Mouse (Mus musculus): ENCODE measurements around the gene Ell. TPM values are rescaled to one million over a fixed set of nuclear protein-coding genes. Genes with fewer than 3 reads are reported as not detected.

Gene Ell
- polyA plus RNA-seq, 1 experiment from 2014 or later, result 17.1 TPM

DNA sequence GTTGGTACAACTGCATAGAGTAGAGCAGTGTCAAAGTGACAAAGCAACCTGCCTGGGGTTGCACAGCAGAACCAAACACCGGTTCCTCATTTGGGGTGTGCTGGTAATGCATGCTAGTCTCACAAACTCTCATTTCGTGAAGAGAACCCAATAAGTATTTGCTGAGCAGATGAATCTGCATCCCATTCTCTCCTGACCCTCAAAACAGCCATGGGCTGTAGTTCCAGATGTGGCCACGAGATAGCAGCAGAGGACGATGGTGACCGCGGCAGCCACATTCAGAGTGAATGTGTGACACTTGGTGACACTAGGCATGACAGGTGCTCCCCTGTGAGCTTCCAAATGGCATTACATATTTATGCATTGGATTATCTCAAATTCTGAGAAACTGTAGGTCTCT is 72.6 kb downstream of the Ell start:
- Histone ChIP-seq H3K36me3 (ENCODE audit: control insufficient read depth, insufficient read depth, low read length) (no peaks in the 10 kb centered on the region), H3K4me1 (ENCODE audit: control insufficient read depth, insufficient read depth, low read length) (peaks cover 34% of the 10 kb centered on the region), H3K9ac (replicated peaks; ENCODE audit: low read length) (peak overlapping the region; percentile 24; the same call in 1 of the 2 replicates), H3K4me2 (ENCODE audit: low read length) (peak overlapping the region; percentile 72), H3K4me3 (replicated peaks; ENCODE audit: low read depth, low read length) (peak overlapping the region; percentile 37), H3K27me3 (ENCODE audit: control insufficient read depth, insufficient read depth, low read length) (no peaks in the 10 kb centered on the region), H3K27ac (replicated peaks; ENCODE audit: low read depth, low read length) (peak overlapping the region; percentile 15), H3K9me3 (ENCODE audit: control insufficient read depth, low read length) (no peaks in the 10 kb centered on the region)
- 0% methylated on average over 6 of the region's 6 CpGs for WGBS
- peak; percentile 91 for DNase-seq
- ATAC-seq (ENCODE audit: low FRiP score, low TSS enrichment), result no peak

DNA sequence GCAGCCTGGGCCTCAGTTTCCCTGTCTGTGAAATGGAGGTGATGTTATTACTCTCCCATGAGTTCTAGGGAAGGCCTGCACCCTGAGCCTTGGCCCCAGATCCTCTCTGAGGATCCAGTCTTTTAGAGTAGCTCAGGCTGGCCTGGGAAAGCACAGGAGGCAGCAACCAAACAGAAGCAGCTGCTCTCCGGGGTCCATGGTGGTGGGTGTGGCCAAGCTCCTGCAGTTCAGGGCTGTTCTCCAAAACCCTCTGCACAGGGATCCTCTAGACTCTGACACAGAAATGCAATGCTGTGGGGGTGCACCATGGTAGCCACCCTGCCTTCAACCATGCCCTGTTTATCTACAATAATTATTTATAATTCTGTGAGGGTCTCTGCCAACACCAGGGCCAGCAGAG is 74.5 kb downstream of the Ell start:
- ATAC-seq (ENCODE audit: low FRiP score, low TSS enrichment), result no peak

DNA sequence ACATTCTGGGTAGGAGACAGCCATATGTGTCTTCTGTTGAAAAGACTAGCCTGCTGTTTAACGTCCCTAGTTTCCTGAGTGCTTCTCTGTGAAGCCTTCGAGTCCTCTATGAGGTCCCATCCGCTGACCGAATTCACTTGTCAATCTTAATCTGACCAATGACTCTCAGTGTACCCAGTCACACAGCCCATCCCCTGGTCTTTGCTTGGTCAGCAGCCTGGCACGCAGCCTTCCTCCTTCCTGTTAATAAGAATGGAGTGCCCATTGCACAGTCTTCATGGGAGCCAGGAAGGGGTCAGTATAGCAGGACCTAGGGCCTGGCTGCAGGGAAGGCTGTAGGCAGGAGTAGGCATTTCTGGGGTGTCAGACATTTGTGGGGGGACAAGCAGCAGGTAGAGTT is 75.2 kb downstream of the Ell start:
- DNase-seq (no peak), ATAC-seq (ENCODE audit: low FRiP score, low TSS enrichment) (no peak)
- H3K9me3 ChIP-seq (ENCODE audit: control insufficient read depth, low read length), result no peaks in the 10 kb centered on the region
- H3K36me3 ChIP-seq (ENCODE audit: control insufficient read depth, insufficient read depth, low read length), result no peaks in the 10 kb centered on the region
- no peak overlapping the region for H3K4me3 ChIP-seq (replicated peaks; ENCODE audit: low read depth, low read length)
- no peaks in the 10 kb centered on the region for H3K27me3 ChIP-seq (ENCODE audit: control insufficient read depth, insufficient read depth, low read length)
- no peak overlapping the region for H3K27ac ChIP-seq (replicated peaks; ENCODE audit: low read depth, low read length)
- H3K9ac ChIP-seq (replicated peaks; ENCODE audit: low read length), result no peak overlapping the region
- H3K4me1 ChIP-seq (ENCODE audit: control insufficient read depth, insufficient read depth, low read length), result peaks cover 18% of the 10 kb centered on the region
- no peak overlapping the region for H3K4me2 ChIP-seq (ENCODE audit: low read length)
- 84% methylated on average over 5 of the region's 5 CpGs for WGBS

More for the DNA sequence above, 74.5 kb downstream of the Ell start:
- no peaks in the 10 kb centered on the region for H3K36me3 ChIP-seq (ENCODE audit: control insufficient read depth, insufficient read depth, low read length)
- no peak overlapping the region for H3K9ac ChIP-seq (replicated peaks; ENCODE audit: low read length)
- no peak overlapping the region for H3K4me2 ChIP-seq (ENCODE audit: low read length)
- no peaks in the 10 kb centered on the region for H3K27me3 ChIP-seq (ENCODE audit: control insufficient read depth, insufficient read depth, low read length)
- peaks cover 23% of the 10 kb centered on the region for H3K4me1 ChIP-seq (ENCODE audit: control insufficient read depth, insufficient read depth, low read length)
- 21% methylated on average over 1 of the region's 1 CpGs for WGBS
- no peak overlapping the region for H3K27ac ChIP-seq (replicated peaks; ENCODE audit: low read depth, low read length)
- no peak overlapping the region for H3K4me3 ChIP-seq (replicated peaks; ENCODE audit: low read depth, low read length)
- H3K9me3 ChIP-seq (ENCODE audit: control insufficient read depth, low read length), result no peaks in the 10 kb centered on the region
- DNase-seq, result no peak

DNA sequence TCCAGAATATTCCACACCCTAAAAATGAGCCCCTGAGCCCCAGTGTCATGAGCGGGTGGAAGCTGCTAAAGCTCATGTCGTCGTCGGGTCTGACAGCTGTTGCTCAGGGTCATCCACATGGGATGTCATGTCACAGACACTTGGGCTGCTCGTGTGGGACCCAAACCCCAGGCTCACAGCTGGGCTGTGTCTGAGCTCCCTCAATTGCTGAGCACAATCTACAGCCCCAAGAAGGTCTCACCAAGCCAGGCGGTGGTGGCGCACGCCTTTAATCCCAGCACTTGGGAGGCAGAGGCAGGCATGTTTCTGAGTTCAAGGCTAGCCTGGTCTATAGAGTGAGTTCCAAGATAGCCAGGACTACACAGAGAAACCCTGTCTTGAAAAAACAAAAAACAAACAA is 76.0 kb downstream of the Ell start:
- DNase-seq (no peak), ATAC-seq (ENCODE audit: low FRiP score, low TSS enrichment) (no peak)
- Histone ChIP-seq H3K36me3 (ENCODE audit: control insufficient read depth, insufficient read depth, low read length) (no peaks in the 10 kb centered on the region), H3K9ac (replicated peaks; ENCODE audit: low read length) (no peak overlapping the region), H3K4me2 (ENCODE audit: low read length) (no peak overlapping the region), H3K4me1 (ENCODE audit: control insufficient read depth, insufficient read depth, low read length) (peaks cover 9% of the 10 kb centered on the region), H3K27ac (replicated peaks; ENCODE audit: low read depth, low read length) (no peak overlapping the region), H3K27me3 (ENCODE audit: control insufficient read depth, insufficient read depth, low read length) (no peaks in the 10 kb centered on the region), H3K9me3 (ENCODE audit: control insufficient read depth, low read length) (no peaks in the 10 kb centered on the region), H3K4me3 (replicated peaks; ENCODE audit: low read depth, low read length) (no peak overlapping the region)
- 87% methylated on average over 8 of the region's 8 CpGs for WGBS

DNA sequence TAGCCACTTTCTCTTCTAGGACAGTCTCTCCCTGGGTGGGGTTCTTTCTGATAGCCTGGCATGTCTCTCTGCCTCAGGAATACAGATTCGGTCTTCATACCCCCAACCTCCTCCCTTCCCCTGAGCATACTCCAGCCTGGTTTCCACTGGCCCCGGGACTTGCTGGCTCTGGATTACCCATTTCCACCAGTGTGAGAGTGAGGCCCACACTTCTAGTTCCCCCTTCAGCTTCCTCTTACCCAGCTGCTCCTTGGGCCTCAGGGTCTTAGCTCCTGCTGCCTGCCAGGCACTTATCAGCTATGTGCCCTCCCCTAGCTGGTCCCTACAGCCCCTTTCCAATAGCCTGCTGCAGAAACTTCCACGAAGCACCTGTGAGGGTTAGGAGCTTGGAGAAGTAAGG is 76.6 kb downstream of the Ell start, which contains the start of gene Lrrc25:
TSS of gene Lrrc25 (plus strand) at position 262 of the 400 bp plus-strand sequence.
- Histone ChIP-seq H3K27ac (replicated peaks; ENCODE audit: low read depth, low read length) (no peak within 1 kb of the TSS), H3K9me3 (ENCODE audit: control insufficient read depth, low read length) (no peaks in the 10 kb centered on the region), H3K4me3 (replicated peaks; ENCODE audit: low read depth, low read length) (no peak within 1 kb of the TSS), H3K9ac (replicated peaks; ENCODE audit: low read length) (no peak within 1 kb of the TSS), H3K4me2 (ENCODE audit: low read length) (no peak within 1 kb of the TSS), H3K4me1 (ENCODE audit: control insufficient read depth, insufficient read depth, low read length) (peaks cover 5% of the 10 kb centered on the region), H3K36me3 (ENCODE audit: control insufficient read depth, insufficient read depth, low read length) (no peaks in the 10 kb centered on the region), H3K27me3 (ENCODE audit: control insufficient read depth, insufficient read depth, low read length) (no peaks in the 10 kb centered on the region)
- ATAC-seq (ENCODE audit: low FRiP score, low TSS enrichment), result no peak
- 90% methylated on average over 3 of the region's 3 CpGs for WGBS
- no peak for DNase-seq

DNA sequence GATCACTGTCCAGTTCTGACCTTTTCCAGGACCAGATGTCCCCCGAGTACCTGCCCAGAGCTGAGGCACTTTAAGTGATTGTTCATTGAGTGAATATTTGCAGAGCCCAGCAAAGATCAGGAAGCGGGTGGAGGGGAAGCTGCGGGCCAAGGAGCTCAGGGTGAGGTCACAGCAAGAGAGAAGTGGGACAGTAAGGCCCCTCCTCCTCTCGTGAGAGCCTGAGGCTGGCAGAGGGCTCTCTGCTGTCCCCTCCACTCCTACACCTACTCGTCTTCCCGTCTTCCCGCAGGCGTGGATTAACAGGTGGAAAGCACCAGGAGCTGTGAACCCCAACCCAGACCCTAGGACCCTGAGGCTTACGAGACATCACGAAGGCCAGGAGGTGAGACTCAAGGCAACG is 77.4 kb downstream of the Ell start:
- ATAC-seq (ENCODE audit: low FRiP score, low TSS enrichment) (no peak), DNase-seq (no peak)
- Histone ChIP-seq H3K4me1 (ENCODE audit: control insufficient read depth, insufficient read depth, low read length) (no peaks in the 10 kb centered on the region), H3K4me2 (ENCODE audit: low read length) (no peak overlapping the region), H3K9me3 (ENCODE audit: control insufficient read depth, low read length) (no peaks in the 10 kb centered on the region), H3K9ac (replicated peaks; ENCODE audit: low read length) (no peak overlapping the region), H3K27ac (replicated peaks; ENCODE audit: low read depth, low read length) (no peak overlapping the region), H3K27me3 (ENCODE audit: control insufficient read depth, insufficient read depth, low read length) (no peaks in the 10 kb centered on the region), H3K4me3 (replicated peaks; ENCODE audit: low read depth, low read length) (no peak overlapping the region), H3K36me3 (ENCODE audit: control insufficient read depth, insufficient read depth, low read length) (no peaks in the 10 kb centered on the region)
- 57% methylated on average over 11 of the region's 11 CpGs for WGBS

DNA sequence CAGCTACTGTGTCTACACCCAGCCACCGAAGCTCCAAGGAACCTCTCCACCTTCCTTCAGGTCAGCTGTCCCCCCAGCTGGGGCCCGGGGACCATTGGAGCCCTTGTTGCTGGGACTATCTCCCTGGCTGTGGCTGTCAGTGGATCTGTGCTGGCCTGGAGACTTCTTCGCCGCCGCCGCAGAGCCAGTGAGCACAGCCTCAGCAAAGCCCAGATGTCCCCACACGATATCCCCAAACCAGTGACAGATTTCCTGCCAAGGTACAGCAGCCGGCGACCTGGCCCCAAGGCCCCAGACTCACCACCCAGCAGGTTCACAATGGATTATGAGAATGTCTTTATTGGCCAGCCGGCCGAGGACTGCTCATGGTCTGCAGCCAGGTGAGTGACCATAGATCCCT is 78.7 kb downstream of the Ell start:
- Histone ChIP-seq H3K4me2 (ENCODE audit: low read length) (no peak overlapping the region), H3K27ac (replicated peaks; ENCODE audit: low read depth, low read length) (no peak overlapping the region), H3K36me3 (ENCODE audit: control insufficient read depth, insufficient read depth, low read length) (no peaks in the 10 kb centered on the region), H3K4me3 (replicated peaks; ENCODE audit: low read depth, low read length) (no peak overlapping the region), H3K9ac (replicated peaks; ENCODE audit: low read length) (no peak overlapping the region), H3K4me1 (ENCODE audit: control insufficient read depth, insufficient read depth, low read length) (no peaks in the 10 kb centered on the region), H3K9me3 (ENCODE audit: control insufficient read depth, low read length) (no peaks in the 10 kb centered on the region), H3K27me3 (ENCODE audit: control insufficient read depth, insufficient read depth, low read length) (no peaks in the 10 kb centered on the region)
- 77% methylated on average over 11 of the region's 11 CpGs for WGBS
- DNase-seq, result no peak
- no peak for ATAC-seq (ENCODE audit: low FRiP score, low TSS enrichment)

DNA sequence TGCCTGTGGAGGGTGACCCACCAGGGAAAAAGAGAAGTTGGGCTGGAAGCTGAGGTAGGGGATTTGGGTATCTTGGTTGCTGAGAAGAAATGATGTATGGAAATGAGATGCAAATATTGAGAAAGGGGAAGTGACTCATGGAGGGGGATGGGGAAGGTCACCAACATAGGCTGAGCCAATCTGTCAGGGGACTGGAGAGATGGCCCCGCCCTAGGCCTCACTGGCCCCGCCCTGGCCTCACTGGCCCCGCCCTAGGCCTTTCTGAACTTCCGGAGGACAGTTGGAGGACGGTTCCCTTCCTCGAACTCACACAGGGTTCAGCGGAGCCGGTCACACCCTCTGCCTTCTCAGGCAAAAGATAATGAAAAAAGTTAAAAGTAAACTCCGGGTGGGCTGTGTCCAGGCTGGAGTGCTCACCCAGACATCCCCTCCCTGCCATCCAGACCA is 79.7 kb downstream of the Ell start:
- no peak for ATAC-seq (ENCODE audit: low FRiP score, low TSS enrichment)
- Histone ChIP-seq H3K27ac (replicated peaks; ENCODE audit: low read depth, low read length) (no peak overlapping the region), H3K36me3 (ENCODE audit: control insufficient read depth, insufficient read depth, low read length) (no peaks in the 10 kb centered on the region), H3K9me3 (ENCODE audit: control insufficient read depth, low read length) (no peaks in the 10 kb centered on the region), H3K27me3 (ENCODE audit: control insufficient read depth, insufficient read depth, low read length) (no peaks in the 10 kb centered on the region), H3K4me2 (ENCODE audit: low read length) (no peak overlapping the region), H3K9ac (replicated peaks; ENCODE audit: low read length) (no peak overlapping the region), H3K4me3 (replicated peaks; ENCODE audit: low read depth, low read length) (no peak overlapping the region), H3K4me1 (ENCODE audit: control insufficient read depth, insufficient read depth, low read length) (no peaks in the 10 kb centered on the region)
- 21% methylated on average over 9 of the region's 9 CpGs for WGBS
- DNase-seq, result peak; percentile 31

DNA sequence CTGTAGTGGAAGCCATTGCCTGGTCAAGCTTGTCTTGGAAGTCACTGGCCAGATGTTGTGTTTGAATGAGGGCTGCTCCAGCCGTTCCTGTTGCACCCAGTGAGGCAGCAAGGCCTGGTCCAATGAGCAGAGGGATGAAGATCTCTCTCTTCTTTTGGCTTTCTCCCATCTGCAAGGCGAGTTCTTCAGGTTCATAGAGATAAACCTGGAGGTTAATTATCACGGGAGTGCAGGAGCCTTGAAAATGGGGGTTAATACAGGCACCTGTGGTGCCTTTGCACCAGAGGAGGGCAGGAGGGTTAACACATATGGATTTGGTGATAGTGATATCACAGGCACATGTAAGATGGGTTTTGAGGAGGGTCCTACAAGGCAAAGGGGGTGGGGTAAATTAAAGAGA is 83.0 kb downstream of the Ell start:
- no peak for ATAC-seq (ENCODE audit: low FRiP score, low TSS enrichment)

More for the DNA sequence above, 83.0 kb downstream of the Ell start:
- no peak overlapping the region for H3K27ac ChIP-seq (replicated peaks; ENCODE audit: low read depth, low read length)
- no peak overlapping the region for H3K4me2 ChIP-seq (ENCODE audit: low read length)
- no peak overlapping the region for H3K4me3 ChIP-seq (replicated peaks; ENCODE audit: low read depth, low read length)
- no peak for DNase-seq
- WGBS, result 71% methylated on average over 3 of the region's 3 CpGs
- H3K4me1 ChIP-seq (ENCODE audit: control insufficient read depth, insufficient read depth, low read length), result no peaks in the 10 kb centered on the region
- no peaks in the 10 kb centered on the region for H3K9me3 ChIP-seq (ENCODE audit: control insufficient read depth, low read length)
- no peak overlapping the region for H3K9ac ChIP-seq (replicated peaks; ENCODE audit: low read length)
- H3K36me3 ChIP-seq (ENCODE audit: control insufficient read depth, insufficient read depth, low read length), result no peaks in the 10 kb centered on the region
- H3K27me3 ChIP-seq (ENCODE audit: control insufficient read depth, insufficient read depth, low read length), result no peaks in the 10 kb centered on the region

Measured in midbrain, embryonic 14.5 days (tissue).